Mouse (Mus musculus) midbrain, embryonic 15.5 days (tissue): ENCODE results near the gene H2-DMb1. TPM values are rescaled to one million over a fixed set of nuclear protein-coding genes. Genes with fewer than 3 reads are reported as not detected.
A peak's percentile ranks its signal among the peaks of the same experiment; 100 is the strongest.

Experiments used
- ATAC-seq: fragments of 200-750 bp; cut with Nextera tagmentation; replicated peaks from 2 replicates; pipeline ENCODE4 v1.8.0; 2017; ENCODE audit warnings: moderate TSS enrichment
- H3K27ac ChIP-seq: fragments of 300-500 bp; sonication (generic); 2 replicates; pipeline ENCODE4 v1.5.1; 2015; ENCODE audit warnings: mild to moderate bottlenecking, inconsistent platforms
- H3K27me3 ChIP-seq: fragments of 300-500 bp; sonication (generic); replicated peaks from 2 replicates; pipeline ENCODE4 v1.6.1; 2015; ENCODE audit warnings: inconsistent platforms
- H3K36me3 ChIP-seq: fragments of 300-500 bp; sonication (generic); replicated peaks from 2 replicates; pipeline ENCODE4 v1.6.1; 2015; ENCODE audit warnings: inconsistent platforms
- H3K4me1 ChIP-seq: fragments of 300-500 bp; sonication (generic); 2 replicates; pipeline ENCODE4 v1.6.1; 2015; ENCODE audit warnings: inconsistent platforms
- H3K4me2 ChIP-seq: fragments of 300-500 bp; sonication (generic); 2 replicates; pipeline ENCODE4 v1.6.1; 2015; ENCODE audit warnings: inconsistent platforms, mild to moderate bottlenecking, moderate library complexity
- H3K4me3 ChIP-seq: fragments of 300-500 bp; sonication (generic); 2 replicates; pipeline ENCODE4 v1.5.1; 2015; ENCODE audit warnings: mild to moderate bottlenecking, inconsistent platforms
- H3K9ac ChIP-seq: fragments of 300-500 bp; sonication (generic); 2 replicates; pipeline ENCODE4 v1.6.1; 2015; ENCODE audit warnings: mild to moderate bottlenecking, inconsistent platforms
- H3K9me3 ChIP-seq: fragments of 300-500 bp; sonication (generic); 2 replicates; pipeline ENCODE4 v1.6.1; 2016; ENCODE audit warnings: inconsistent platforms
- WGBS: fragments of 180-500 bp; shearing (Covaris S2); methylation state at CpG from one replicate; pipeline ENCODE4 v1.1.7; 2015; ENCODE audit warnings: mixed read lengths; 5-methylcytosine and 5-hydroxymethylcytosine counted together
- polyA plus RNA-seq: library from polyadenylated mRNA; unstranded; fragments of >200 nt; fragmentation: Nextera tagmentation; extraction: Ambion mirVana; gene quantifications from 2 replicates; pipeline ENCODE4 v1.2.1, GENCODE M21; 2015

The H2-DMb1 gene
- polyA plus RNA-seq, 1 experiment from 2014 or later: 0.79 TPM

DNA sequence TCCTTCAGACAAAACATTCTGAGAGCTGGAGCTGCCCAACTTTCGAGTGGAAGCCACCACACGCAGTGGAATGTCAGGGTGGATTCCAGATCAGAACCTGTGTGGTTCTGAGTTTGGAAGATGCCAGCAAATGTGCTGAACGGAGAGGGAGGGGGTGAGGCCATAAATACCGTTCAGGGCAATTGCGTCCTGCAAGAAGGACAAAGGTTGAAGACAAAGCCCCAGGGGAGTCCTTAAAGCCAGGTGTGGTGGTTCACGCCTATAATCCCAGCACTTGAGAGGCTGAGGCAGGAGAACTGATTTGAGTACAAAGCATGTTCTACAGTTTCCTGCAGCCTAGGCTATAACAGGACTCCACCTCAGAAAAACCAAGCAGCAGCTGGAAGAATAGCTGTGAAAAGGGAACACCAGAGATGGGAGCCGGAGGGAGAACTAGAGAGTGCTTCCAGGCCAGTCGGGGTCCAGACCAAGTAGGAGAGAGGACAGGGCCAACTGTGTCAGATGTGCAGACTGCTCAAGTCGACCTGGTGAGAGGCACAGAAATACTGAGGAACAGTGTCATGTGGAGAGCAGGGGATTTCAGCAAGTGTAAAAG is 25.9 kb upstream of the H2-DMb1 start:
- Histone ChIP-seq H3K4me3 (no peak overlapping the region), H3K9ac (no peak overlapping the region), H3K4me2 (no peak overlapping the region), H3K27ac (no peak overlapping the region), H3K27me3 (no peaks in the 10 kb centered on the region), H3K4me1 (peaks cover 29% of the 10 kb centered on the region), H3K36me3 (no peaks in the 10 kb centered on the region), H3K9me3 (no peaks in the 10 kb centered on the region)
- WGBS: 67% methylated on average over 9 of the region's 9 CpGs
- no peak for ATAC-seq

DNA sequence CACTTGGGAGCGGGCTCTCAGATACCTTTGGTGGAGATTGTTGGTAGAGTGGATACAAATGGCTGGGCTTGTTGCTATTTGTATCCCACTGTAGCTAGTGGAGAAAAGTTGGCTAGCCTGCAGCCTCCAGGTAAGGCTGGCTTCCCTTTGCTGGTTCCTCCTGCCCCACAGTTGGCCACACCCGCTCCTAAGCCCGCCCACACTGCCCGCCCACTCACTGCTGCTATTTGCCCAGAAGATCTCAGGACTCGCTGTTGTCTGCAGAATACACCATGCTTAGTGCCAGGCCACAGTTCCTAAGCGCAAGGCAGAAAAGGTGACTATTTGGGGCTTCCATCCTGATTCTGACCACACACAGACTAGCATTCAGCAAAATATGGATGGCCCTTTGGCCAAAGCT is 25.4 kb upstream of the H2-DMb1 start:
- H3K27me3 ChIP-seq: no peaks in the 10 kb centered on the region
- no peak for ATAC-seq
- no peaks in the 10 kb centered on the region for H3K36me3 ChIP-seq
- H3K4me2 ChIP-seq: no peak overlapping the region
- no peak overlapping the region for H3K27ac ChIP-seq
- 28% methylated on average over 6 of the region's 6 CpGs for WGBS
- H3K9me3 ChIP-seq: no peaks in the 10 kb centered on the region
- no peak overlapping the region for H3K4me3 ChIP-seq
- H3K9ac ChIP-seq: no peak overlapping the region
- peaks cover 29% of the 10 kb centered on the region for H3K4me1 ChIP-seq

DNA sequence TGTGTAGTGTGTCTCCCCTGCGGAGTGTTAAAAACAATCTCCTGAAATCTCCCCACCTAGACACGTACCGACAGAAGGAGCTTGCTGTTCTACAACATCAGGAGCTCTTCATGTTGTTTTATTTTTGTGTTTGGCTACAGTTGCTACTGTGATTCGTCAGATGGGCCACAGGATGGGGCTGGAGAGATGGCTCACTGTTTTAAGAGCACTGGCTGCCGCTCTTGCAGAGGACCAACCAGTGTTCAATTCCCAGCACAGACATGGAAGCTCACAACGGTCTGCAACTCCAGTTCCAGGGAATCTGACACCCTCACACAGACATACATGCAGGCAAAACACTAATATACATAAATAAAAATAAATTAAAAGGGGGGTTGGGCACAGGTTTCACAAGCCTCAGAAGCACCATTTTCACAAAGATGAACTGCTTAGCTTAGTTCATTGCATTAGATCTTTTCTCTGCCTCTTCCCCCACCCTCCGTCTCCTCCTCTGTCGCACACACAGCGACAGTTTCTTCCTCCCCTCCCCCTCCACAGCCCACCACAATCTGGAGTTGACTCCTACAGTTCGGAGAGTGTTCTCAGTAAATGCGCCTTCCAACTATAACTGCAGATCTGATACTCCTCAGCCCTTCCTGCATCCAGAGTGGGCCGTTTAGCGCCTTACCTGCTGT is 24.5 kb upstream of the H2-DMb1 start:
- WGBS: 20% methylated on average over 13 of the region's 13 CpGs
- H3K9ac ChIP-seq: no peak overlapping the region
- H3K27me3 ChIP-seq: no peaks in the 10 kb centered on the region
- H3K4me3 ChIP-seq: no peak overlapping the region
- H3K27ac ChIP-seq: no peak overlapping the region
- no peaks in the 10 kb centered on the region for H3K9me3 ChIP-seq
- H3K4me1 ChIP-seq: peaks cover 26% of the 10 kb centered on the region
- H3K36me3 ChIP-seq: no peaks in the 10 kb centered on the region
- peak overlapping the region; percentile 21 for H3K4me2 ChIP-seq
- no peak for ATAC-seq

DNA sequence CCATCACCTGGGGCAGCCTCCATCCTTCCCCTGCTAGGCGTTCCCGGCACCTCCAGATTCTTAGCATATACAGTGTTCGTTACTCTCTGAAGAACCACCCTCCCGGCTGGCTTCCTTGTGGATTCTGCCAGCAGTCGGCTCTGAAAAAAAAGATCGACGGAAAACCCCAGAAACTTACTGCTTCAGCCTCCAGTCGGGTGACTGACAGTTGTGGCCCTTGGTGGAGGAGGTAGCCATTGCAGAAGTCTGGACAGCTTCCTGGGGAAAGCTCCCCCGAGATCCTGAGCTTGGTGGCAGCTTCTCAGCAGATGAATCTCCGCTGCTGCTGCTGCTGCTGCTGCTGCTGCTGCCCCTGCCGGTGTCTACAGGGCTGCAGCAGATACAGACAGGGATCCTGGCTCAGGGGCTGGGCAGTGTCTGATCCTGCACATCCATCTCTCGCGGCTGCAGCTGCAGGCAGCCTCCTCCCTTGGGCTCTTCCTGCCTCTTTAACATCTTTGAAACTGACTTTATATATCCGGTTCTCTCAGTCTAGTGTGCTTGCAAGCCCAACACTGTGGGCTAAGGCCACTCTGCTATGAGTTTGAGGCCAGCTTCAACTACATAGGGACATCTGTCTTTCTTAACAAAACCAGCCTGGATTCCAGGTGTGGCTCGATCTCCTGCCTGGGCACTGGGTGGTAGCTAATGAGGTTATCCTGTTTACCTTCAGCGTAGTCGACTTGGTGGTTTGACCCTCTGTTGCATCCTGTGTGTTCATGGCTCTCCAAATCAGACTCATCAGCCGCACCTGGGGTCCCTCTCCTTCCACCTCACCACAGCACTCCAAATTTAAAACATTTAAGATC is 23.7 kb upstream of the H2-DMb1 start:
- no peaks in the 10 kb centered on the region for H3K36me3 ChIP-seq
- peak overlapping the region; percentile 21 for H3K4me2 ChIP-seq
- no peak overlapping the region for H3K4me3 ChIP-seq
- no peaks in the 10 kb centered on the region for H3K9me3 ChIP-seq
- 20% methylated on average over 18 of the region's 18 CpGs for WGBS
- 0 out of 2 replicates have a peak, but pooled peaks have one; percentile 19 for ATAC-seq
- no peak overlapping the region for H3K9ac ChIP-seq
- no peaks in the 10 kb centered on the region for H3K27me3 ChIP-seq
- H3K27ac ChIP-seq: no peak overlapping the region
- H3K4me1 ChIP-seq: peaks cover 18% of the 10 kb centered on the region

DNA sequence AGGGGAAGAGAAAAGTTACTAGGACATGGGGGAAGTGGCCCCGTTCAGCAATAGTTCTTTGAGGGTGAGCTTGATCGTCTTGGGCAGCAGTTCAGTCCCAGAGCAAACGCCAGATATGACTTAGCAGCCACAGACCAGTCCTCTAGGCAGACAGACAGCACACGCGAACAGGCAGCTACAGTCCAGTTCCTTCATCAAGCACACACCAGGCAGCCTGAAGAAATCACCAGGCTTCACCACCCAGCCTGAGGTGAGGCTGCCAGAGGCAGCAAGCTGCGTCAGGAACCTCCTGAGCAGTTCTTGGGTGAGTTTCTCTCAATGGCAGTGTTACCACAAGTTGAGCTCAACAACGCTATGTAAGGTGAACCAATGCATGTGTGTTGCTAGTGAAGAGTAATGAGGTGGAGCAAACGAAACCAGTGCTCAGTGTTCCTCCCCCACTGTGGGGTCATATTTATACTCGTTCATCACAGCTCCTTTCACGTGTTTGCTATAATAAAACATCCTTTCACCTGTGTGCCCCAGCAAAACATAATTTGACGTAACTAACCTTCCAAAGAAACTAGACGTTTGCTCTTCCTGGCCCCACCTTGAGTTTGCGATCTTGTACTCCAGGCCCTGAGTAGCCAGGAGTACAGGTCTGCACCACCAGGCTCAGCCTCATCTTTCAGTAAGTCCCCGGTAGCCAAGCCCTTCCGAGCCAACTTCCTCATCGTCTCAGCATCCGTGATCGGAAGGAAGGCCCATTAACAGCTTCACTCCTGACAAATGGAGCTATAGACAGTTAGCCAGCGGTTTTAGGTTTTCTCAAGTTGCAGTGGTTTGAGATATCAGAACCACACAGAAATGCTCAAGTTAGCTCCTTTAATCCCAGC is 22.6 kb upstream of the H2-DMb1 start:
- Histone ChIP-seq H3K27me3 (no peaks in the 10 kb centered on the region), H3K4me3 (no peak overlapping the region), H3K9ac (no peak overlapping the region), H3K27ac (no peak overlapping the region), H3K36me3 (no peaks in the 10 kb centered on the region), H3K4me2 (no peak overlapping the region), H3K4me1 (peaks cover 10% of the 10 kb centered on the region; the same call in 1 of the 2 replicates), H3K9me3 (no peaks in the 10 kb centered on the region)
- WGBS: 87% methylated on average over 19 of the region's 19 CpGs
- ATAC-seq: no peak

DNA sequence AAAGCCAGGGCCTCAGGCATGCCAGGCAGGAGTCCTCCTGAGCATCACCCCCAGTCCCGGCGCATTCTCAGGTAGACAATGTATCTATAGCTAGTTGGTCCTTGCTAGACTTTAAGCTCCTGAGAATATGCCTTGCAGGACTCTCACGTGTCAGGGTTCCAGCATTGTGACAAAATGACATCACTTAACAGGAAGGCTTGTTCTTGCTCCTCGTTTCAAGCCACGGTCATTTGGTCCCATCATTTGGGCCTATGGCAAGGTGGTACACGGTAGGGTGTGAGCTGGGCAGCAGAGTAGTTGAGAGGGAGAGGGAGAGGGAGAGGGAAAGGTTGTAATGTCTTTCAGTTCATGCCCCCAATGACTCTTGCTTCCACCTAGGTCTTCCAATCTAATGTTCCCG is 21.0 kb upstream of the H2-DMb1 start:
- 65% methylated on average over 7 of the region's 7 CpGs for WGBS
- H3K4me3 ChIP-seq: no peak overlapping the region
- peaks cover 7% of the 10 kb centered on the region for H3K27me3 ChIP-seq
- H3K36me3 ChIP-seq: no peaks in the 10 kb centered on the region
- ATAC-seq: no peak
- peaks cover 15% of the 10 kb centered on the region; the same call in 1 of the 2 replicates for H3K4me1 ChIP-seq
- no peaks in the 10 kb centered on the region for H3K9me3 ChIP-seq
- H3K9ac ChIP-seq: no peak overlapping the region
- no peak overlapping the region for H3K4me2 ChIP-seq
- no peak overlapping the region for H3K27ac ChIP-seq

DNA sequence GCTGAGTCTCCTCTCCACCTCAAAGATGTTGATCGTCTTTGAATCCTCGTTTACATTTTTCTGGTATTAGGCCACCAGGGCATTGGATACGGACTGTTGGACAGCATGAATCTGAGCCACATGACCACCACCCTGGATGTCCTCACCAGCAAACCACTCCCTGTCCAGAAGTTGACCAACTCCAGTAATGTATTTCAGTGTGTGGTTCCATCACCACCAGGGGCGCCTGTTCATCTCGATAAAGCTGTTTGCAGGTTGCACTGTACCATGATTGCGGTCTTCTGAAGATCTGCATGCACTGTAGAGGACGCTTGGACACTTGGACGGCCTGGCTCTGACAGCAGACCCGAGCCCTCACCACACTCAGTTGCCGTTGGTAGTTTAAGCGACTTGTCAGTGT is 19.6 kb upstream of the H2-DMb1 start:
- Histone ChIP-seq H3K36me3 (no peaks in the 10 kb centered on the region), H3K4me2 (no peak overlapping the region), H3K4me3 (no peak overlapping the region), H3K9ac (no peak overlapping the region), H3K4me1 (peaks cover 15% of the 10 kb centered on the region; the same call in 1 of the 2 replicates), H3K27me3 (peaks cover 16% of the 10 kb centered on the region), H3K9me3 (no peaks in the 10 kb centered on the region), H3K27ac (no peak overlapping the region)
- no peak for ATAC-seq
- 88% methylated on average over 11 of the region's 11 CpGs for WGBS

DNA sequence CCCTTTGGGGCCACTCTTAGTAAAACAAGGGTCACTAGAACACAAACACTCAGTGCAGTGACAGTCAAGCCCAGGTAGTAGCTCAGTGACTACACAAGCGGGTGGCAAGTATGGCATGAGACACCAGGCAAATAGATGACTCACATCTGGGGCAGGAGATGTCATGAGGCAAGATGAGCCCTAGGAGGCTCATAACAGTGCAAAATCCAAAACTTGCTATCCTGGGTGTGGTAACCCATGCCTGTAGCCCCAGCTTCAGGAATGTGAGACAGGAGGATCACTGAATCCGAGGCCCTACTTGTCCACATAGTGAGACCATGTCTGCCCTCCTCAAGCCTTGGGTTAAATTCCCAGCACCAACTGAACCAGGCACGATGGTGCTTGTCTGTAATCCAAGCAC is 18.4 kb upstream of the H2-DMb1 start:
- H3K9ac ChIP-seq: no peak overlapping the region
- no peak for ATAC-seq
- H3K4me2 ChIP-seq: no peak overlapping the region
- no peak overlapping the region for H3K27ac ChIP-seq
- WGBS: 90% methylated on average over 3 of the region's 3 CpGs
- peaks cover 27% of the 10 kb centered on the region for H3K27me3 ChIP-seq
- no peaks in the 10 kb centered on the region for H3K36me3 ChIP-seq
- no peak overlapping the region for H3K4me3 ChIP-seq
- no peaks in the 10 kb centered on the region for H3K9me3 ChIP-seq
- H3K4me1 ChIP-seq: peaks cover 11% of the 10 kb centered on the region

DNA sequence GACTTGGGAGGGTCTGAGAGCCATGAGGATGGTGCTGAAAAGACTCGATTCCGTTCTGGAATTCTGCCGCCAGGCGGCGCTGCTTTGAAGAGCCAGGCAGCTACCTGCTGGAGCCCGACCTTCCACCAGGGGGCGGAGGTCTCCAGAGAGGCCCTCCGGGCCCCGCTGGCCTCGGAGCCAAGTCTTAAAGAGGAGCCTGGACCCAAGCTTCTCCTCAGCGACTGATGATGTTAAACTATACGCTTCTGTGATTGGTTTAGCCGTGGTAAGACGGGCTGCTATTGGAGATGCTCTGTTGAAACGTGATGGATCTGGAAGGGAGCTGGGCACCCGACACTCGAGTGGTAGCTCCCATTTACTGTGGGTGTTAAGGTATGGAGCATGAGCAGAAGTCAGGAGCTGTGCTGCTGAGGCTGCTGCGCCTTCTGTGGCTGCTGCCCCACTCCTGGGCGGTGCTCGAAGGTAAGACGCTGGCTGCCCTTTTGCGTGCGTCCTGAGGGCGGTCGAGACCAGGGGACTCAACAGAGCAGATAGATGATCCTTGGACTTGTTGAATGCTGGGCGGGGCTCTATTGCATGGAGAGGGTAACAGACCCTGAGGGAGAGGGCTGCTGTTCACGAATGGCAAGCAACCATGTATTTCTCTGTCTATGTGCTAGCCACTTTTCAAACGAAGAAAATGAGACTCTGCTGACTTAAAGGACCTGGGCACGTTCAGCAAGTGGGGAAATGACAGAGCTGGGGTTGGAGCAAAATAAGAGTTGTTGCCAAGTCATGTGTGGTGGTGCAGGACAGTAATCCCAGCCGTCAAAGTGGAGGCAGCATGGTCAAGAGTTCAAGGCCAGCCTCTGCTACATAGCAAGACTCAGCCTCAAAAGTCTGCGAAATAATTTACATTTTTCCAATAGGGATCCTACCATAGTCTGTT is 17.3 kb upstream of the H2-DMb1 start:
- peak; percentile 96 for ATAC-seq
- H3K4me1 ChIP-seq: peaks cover 11% of the 10 kb centered on the region
- peak overlapping the region; percentile 59 for H3K4me2 ChIP-seq
- no peak overlapping the region for H3K27ac ChIP-seq
- no peaks in the 10 kb centered on the region for H3K36me3 ChIP-seq
- H3K9me3 ChIP-seq: no peaks in the 10 kb centered on the region
- H3K9ac ChIP-seq: no peak overlapping the region
- peak overlapping the region; percentile 33 for H3K4me3 ChIP-seq
- H3K27me3 ChIP-seq: peaks cover 37% of the 10 kb centered on the region
- 6% methylated on average over 31 of the region's 31 CpGs for WGBS

DNA sequence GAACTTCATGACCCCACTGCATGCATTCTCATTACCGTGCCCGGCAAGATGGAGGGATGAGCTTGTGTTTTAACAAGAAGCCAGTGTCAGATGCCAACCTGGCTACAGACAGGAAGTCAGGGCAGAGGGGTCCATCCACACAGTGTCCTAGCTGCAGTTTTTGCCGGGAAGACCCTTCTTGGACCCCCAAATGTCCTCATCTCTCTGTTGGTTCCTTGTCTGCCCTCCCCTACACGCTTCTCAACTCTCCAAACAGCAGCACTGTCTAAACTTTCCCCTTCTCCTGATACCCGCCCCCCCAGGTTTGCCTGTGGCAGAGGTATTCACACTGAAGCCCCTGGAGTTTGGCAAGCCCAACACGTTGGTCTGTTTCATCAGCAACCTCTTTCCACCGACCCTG is 15.3 kb upstream of the H2-DMb1 start:
- peaks cover 11% of the 10 kb centered on the region for H3K4me1 ChIP-seq
- no peaks in the 10 kb centered on the region for H3K9me3 ChIP-seq
- H3K36me3 ChIP-seq: no peaks in the 10 kb centered on the region
- WGBS: 76% methylated on average over 7 of the region's 7 CpGs
- peaks cover 44% of the 10 kb centered on the region for H3K27me3 ChIP-seq
- no peak overlapping the region for H3K27ac ChIP-seq
- no peak overlapping the region for H3K4me2 ChIP-seq
- no peak for ATAC-seq
- H3K4me3 ChIP-seq: no peak overlapping the region
- no peak overlapping the region for H3K9ac ChIP-seq

DNA sequence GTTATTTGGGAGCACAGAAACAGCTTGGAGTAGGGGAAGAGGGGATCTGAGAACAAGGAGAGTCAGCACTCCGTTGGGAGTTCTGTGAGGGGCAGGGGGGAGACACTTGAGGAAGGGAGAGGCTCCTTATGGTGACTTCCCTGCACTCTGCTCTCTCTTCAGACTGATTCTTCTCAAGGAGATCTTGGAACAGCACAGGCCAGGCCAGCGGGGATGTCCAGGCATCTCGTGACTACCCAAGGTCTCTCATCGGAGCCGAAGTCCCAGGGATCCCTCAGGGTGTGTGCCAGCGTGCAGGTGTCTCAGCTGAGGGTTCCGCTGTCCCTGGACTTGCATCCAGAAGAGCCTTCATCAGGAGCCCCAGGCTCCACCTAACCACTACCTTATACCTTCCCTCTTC is 14.2 kb upstream of the H2-DMb1 start:
- peaks cover 44% of the 10 kb centered on the region for H3K27me3 ChIP-seq
- H3K9me3 ChIP-seq: no peaks in the 10 kb centered on the region
- no peak overlapping the region for H3K27ac ChIP-seq
- no peaks in the 10 kb centered on the region for H3K36me3 ChIP-seq
- 82% methylated on average over 7 of the region's 7 CpGs for WGBS
- H3K4me2 ChIP-seq: no peak overlapping the region
- no peak overlapping the region for H3K4me3 ChIP-seq
- no peak overlapping the region for H3K9ac ChIP-seq
- peaks cover 11% of the 10 kb centered on the region for H3K4me1 ChIP-seq
- no peak for ATAC-seq
